Mouse (Mus musculus) thymus, postnatal 36 days (tissue): ENCODE data around the gene Gm21887.
"Not testable (repeated sequence)": the region's sequence is repeated elsewhere in the genome, so short reads cannot be mapped to it uniquely, and the experiment has no call there.

Source experiments
- DNase-seq, 2 experiments: peaks; one replicate each; pipeline ENCODE4 v3.0.0; 2022; ENCODE audit warnings: mixed read lengths in 2 of 2

Gene Gm21887

GRCm38 (mm10) chrX:170009016-170009750 is at the start of gene Gm21887:
Gm21887 (plus strand) TSS chrX:170009659.
- DNase-seq = peak; percentile 94 to 98

GRCm38 (mm10) chrX:169969337-169969736 is 40.1 kb upstream of the Gm21887 start:
- no peak for DNase-seq

- DNase-seq = not testable (repeated sequence)
These were observed 39.7 kb upstream of the Gm21887 start for GRCm38 (mm10) chrX:169969765-169970164.

GRCm38 (mm10) chrX:169970546-169970945 is 38.9 kb upstream of the Gm21887 start:
- not testable (repeated sequence) for DNase-seq

- not testable (repeated sequence) for DNase-seq
These were observed 37.9 kb upstream of the Gm21887 start for GRCm38 (mm10) chrX:169971562-169971961.

- DNase-seq = not testable (repeated sequence)
These were observed 37.3 kb upstream of the Gm21887 start for GRCm38 (mm10) chrX:169972131-169972530.

GRCm38 (mm10) chrX:169972791-169973494 is 36.5 kb upstream of the Gm21887 start:
- DNase-seq = not testable (repeated sequence)

- not testable (repeated sequence) for DNase-seq
These were observed 35.7 kb upstream of the Gm21887 start for GRCm38 (mm10) chrX:169973806-169974205.

GRCm38 (mm10) chrX:169974456-169974855 is 35.0 kb upstream of the Gm21887 start:
- DNase-seq = not testable (repeated sequence)

GRCm38 (mm10) chrX:169974974-169975373 is 34.5 kb upstream of the Gm21887 start:
- DNase-seq = not testable (repeated sequence)

- DNase-seq = not testable (repeated sequence)
These were observed 33.8 kb upstream of the Gm21887 start for GRCm38 (mm10) chrX:169975681-169976131.

- DNase-seq = not testable (repeated sequence)
These were observed 33.1 kb upstream of the Gm21887 start for GRCm38 (mm10) chrX:169976340-169976739.

- not testable (repeated sequence) for DNase-seq
These were observed 31.5 kb upstream of the Gm21887 start for GRCm38 (mm10) chrX:169977856-169978435.

GRCm38 (mm10) chrX:169978436-169979381 is 30.8 kb upstream of the Gm21887 start:
- DNase-seq = peak; percentile 60 to 78

GRCm38 (mm10) chrX:169979461-169980202 is 29.8 kb upstream of the Gm21887 start:
- DNase-seq = not testable (repeated sequence)

- DNase-seq = not testable (repeated sequence)
These were observed 29.3 kb upstream of the Gm21887 start for GRCm38 (mm10) chrX:169980203-169980556.

GRCm38 (mm10) chrX:169980809-169981289 is 28.6 kb upstream of the Gm21887 start:
- no peak for DNase-seq

GRCm38 (mm10) chrX:169981761-169982181 is 27.7 kb upstream of the Gm21887 start:
- DNase-seq = not testable (repeated sequence)

- not testable (repeated sequence) for DNase-seq
These were observed 26.7 kb upstream of the Gm21887 start for GRCm38 (mm10) chrX:169982606-169983400.

GRCm38 (mm10) chrX:169983401-169984165 is 25.9 kb upstream of the Gm21887 start:
- DNase-seq = not testable (repeated sequence)
